Comparison of ENCODE assay signal across 39 mouse cellular contexts in genomic region chr1:144569905-144570304, GRCm38 (mm10). TPM values are rescaled to one million over a fixed set of nuclear protein-coding genes. Genes with fewer than 3 reads are reported as not detected.
A peak's percentile ranks its signal among the peaks of the same experiment; 100 is the strongest.
DNase-seq lines count a peak whose midpoint lies in the region; ATAC-seq lines count a peak whose summit lies in the region.
"Had no signal": no experiment of that assay in that cellular context is flagged by ENCODE, and none has a peak within 500 bp of the region (broad histone marks: within the 10 kb centered on the region; RNA-seq: fewer than 3 reads in every experiment).

No protein-coding gene starts in this region.

- peak; percentile 35 for DNase-seq in 3134 (ENCODE audit: extremely low read depth, insufficient read length, low spot score)
- no peak for DNase-seq in gastrocnemius, adult 8-10 months (ENCODE audit: low spot score in 2 of 2)
- DNase-seq in MN1 (ENCODE audit: low spot score) = no peak
- DNase-seq in heart, postnatal 36 days = no peak
- DNase-seq: adrenal gland, postnatal 25 days; cerebellum, adult 18-20 months; cerebellum, postnatal 10 days; gastrocnemius, postnatal 14 days; heart, adult 11 months; kidney, postnatal 14 days; right cerebral cortex, postnatal 4 days had no signal

- peak; percentile 70 for ATAC-seq in CD4-positive, CD25-positive, alpha-beta regulatory T cell, adult 4 months
- ATAC-seq in activated CD4-positive, CD25-positive, alpha-beta regulatory T cell, adult 4 months = peak; percentile 59
- ATAC-seq in inflammation-experienced regulatory T-cells, adult 6 months = peak; percentile 67
- no peak for ATAC-seq in monocyte, adult 5-6 weeks (replicated peaks; ENCODE audit: insufficient number of reproducible peaks, low FRiP score, low TSS enrichment, poor library complexity, severe bottlenecking)
- ATAC-seq: hindbrain, postnatal 0 days; intestine, postnatal 0 days; midbrain, embryonic 13.5 days had no signal

- intact Hi-C loops in heart, postnatal 36 days (cut with DNase I) = no loop called here

RNA-seq across cellular contexts. Expression of gene Rgs21, which starts 2.4 kb away (rescaled TPM):
- polyA plus RNA-seq in CD4-positive, CD25-positive, alpha-beta regulatory T cell, adult 4 months (2017; shearing (Covaris generic)) = not detected
- not detected for polyA plus RNA-seq in activated CD4-positive, CD25-positive, alpha-beta regulatory T cell, adult 4 months (2017; shearing (Covaris generic))
- not detected for polyA plus RNA-seq in inflammation-experienced regulatory T-cells, adult 6 months (2017; shearing (Covaris generic))
- total RNA-seq in gastrocnemius, adult 8-10 months (2022) = not detected
- total RNA-seq in heart, postnatal 36 days (2021) = not detected
- total RNA-seq in monocyte, adult 5-6 weeks (2017) = not detected in 3 replicates
- total RNA-seq: adrenal gland, postnatal 25 days; gastrocnemius, postnatal 14 days; heart, postnatal 25 days; hindbrain, postnatal 0 days; layer of hippocampus, adult 18-20 months; layer of hippocampus, postnatal 10 days; left cerebral cortex, adult 2 months; left cerebral cortex, postnatal 25 days; neutrophil, adult 5-6 weeks had no signal
- polyA plus RNA-seq: brain, embryonic 14.5 days; cortical plate, adult 2 months; embryonic facial prominence, embryonic 14.5 days; forebrain, embryonic 12.5 days; heart, embryonic 10.5 days; heart, embryonic 15.5 days; hindbrain, embryonic 12.5 days; hindbrain, postnatal 0 days; intestine, postnatal 0 days; kidney, embryonic 14.5 days; limb, embryonic 13.5 days; liver, embryonic 11.5 days; liver, embryonic 16.5 days; lung, embryonic 15.5 days; midbrain, embryonic 13.5 days; neural tube, embryonic 11.5 days; spleen, adult 2 months; testis, adult 2 months had no signal
